Mouse (Mus musculus) heart, embryonic 10.5 days (tissue): ENCODE measurements at regions not wholly inside any gene's neighbourhood (a gene's known extent, or its start where the extent isn't known, plus 50 kb on each side); places are given as distances from the start of the nearest gene placed in this dataset.

Source experiments
- DNase-seq: peaks from one replicate; pipeline ENCODE4 v3.0.0-alpha.2; 2017; ENCODE audit warnings: low spot score
- H3K27ac ChIP-seq: fragments of 300-500 bp; sonication (generic); 2 replicates; pipeline ENCODE4 v1.5.1; 2016; ENCODE audit warnings: mild to moderate bottlenecking
- H3K27me3 ChIP-seq: fragments of 300-500 bp; sonication (generic); 2 replicates; pipeline ENCODE4 v1.6.1; 2016; ENCODE audit warnings: mild to moderate bottlenecking; ENCODE audit not compliant: poor library complexity, insufficient read depth, severe bottlenecking
- H3K36me3 ChIP-seq: fragments of 300-500 bp; sonication (generic); 2 replicates; pipeline ENCODE4 v1.6.1; 2016; ENCODE audit warnings: mild to moderate bottlenecking, moderate library complexity
- H3K4me1 ChIP-seq: fragments of 300-500 bp; sonication (generic); 2 replicates; pipeline ENCODE4 v1.6.1; 2016; ENCODE audit warnings: mild to moderate bottlenecking
- H3K4me3 ChIP-seq: fragments of 300-500 bp; sonication (generic); 2 replicates; pipeline ENCODE4 v1.5.1; 2016; ENCODE audit warnings: mild to moderate bottlenecking, moderate library complexity
- H3K9me3 ChIP-seq: fragments of 300-500 bp; sonication (generic); 2 replicates; pipeline ENCODE4 v1.6.1; 2016; ENCODE audit warnings: mild to moderate bottlenecking, moderate library complexity
- WGBS: fragments of 180-500 bp; shearing (Covaris S2); methylation state at CpG from one replicate; pipeline ENCODE4 v1.1.7; 2016; 5-methylcytosine and 5-hydroxymethylcytosine counted together

DNA sequence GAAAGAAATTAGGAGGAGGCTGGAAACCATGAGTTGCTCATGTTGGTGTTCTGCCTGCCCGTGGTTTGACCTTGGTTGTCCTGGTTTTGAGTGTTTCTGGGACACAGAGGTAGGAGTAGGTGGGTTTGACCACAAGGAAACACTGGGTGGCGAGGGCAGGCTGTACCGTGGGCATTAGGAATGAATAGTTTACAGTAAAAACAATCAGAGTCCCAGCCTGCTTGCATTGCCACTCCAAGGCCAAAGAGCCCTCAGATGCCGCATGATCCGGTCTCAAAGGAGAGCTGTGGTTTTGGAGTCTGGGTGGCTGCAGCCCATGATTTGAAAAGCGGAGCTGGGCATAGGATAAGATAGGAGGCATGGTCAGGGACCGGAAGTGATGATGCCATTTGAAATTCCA is 212.0 kb downstream of the 4933412E24Rik start:
- WGBS: 70% methylated on average over 7 of the region's 7 CpGs
- Histone ChIP-seq H3K27me3 (no peaks in the 10 kb centered on the region), H3K36me3 (no peaks in the 10 kb centered on the region), H3K4me3 (no peak overlapping the region), H3K9me3 (no peaks in the 10 kb centered on the region), H3K27ac (no peak overlapping the region), H3K4me1 (no peaks in the 10 kb centered on the region)
- no peak for DNase-seq

DNA sequence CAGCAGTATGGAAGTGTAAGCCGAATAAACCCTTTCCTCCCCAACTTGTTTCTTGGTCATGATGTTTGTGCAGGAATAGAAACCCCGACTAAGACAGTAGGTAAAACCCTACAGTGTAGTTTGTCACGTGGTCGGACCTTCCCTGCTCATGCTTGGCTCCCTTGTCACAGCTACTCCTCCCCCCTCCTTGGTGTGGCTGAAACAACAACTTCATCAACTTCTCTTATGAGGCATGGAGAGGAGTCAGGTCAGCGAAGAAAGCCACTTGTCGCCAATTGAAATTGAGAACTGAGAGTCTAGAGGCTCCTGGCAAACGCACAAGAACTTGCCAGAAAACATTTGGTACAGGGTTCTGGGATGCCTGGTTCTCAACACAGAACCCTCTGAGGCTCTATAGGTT is 214.1 kb downstream of the 4933412E24Rik start:
- Histone ChIP-seq H3K4me3 (no peak overlapping the region), H3K4me1 (peaks cover 3% of the 10 kb centered on the region), H3K27me3 (no peaks in the 10 kb centered on the region), H3K27ac (no peak overlapping the region), H3K36me3 (no peaks in the 10 kb centered on the region), H3K9me3 (no peaks in the 10 kb centered on the region)
- DNase-seq: no peak
- 79% methylated on average over 6 of the region's 7 CpGs for WGBS

DNA sequence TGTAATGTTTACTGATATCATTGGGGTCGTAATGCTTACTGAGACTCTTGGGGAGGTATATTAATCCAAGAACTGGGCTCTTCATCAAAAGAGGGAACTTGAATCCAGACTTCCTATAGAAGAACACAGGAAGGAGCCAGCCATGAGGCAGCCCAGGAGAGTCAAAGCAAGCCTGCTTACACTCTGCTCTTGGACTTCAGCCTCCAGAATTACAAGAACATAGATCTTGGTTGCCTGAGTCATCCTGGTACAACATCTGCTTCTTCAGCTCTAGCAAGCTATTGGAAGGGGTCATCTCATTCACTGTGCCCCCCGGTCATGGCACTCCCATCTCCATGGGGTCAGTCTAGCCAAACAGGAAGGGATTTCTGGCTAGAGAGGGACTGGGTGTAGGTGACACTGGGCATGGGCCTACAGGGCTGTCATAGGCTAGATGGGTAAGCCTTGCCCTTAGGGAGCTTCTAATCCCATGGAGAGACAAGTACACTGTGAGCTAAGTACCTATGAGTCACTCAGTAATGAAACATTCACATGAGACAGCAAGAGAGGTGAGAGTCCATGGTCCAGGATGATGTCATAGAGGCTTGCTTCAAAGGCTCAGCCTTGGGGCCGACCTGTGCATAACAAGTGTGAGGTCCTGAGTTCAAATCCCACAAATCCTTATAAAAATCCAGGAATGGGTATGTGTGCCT is 217.1 kb downstream of the 4933412E24Rik start:
- WGBS: 85% methylated on average over 3 of the region's 3 CpGs
- H3K4me3 ChIP-seq: no peak overlapping the region

DNA sequence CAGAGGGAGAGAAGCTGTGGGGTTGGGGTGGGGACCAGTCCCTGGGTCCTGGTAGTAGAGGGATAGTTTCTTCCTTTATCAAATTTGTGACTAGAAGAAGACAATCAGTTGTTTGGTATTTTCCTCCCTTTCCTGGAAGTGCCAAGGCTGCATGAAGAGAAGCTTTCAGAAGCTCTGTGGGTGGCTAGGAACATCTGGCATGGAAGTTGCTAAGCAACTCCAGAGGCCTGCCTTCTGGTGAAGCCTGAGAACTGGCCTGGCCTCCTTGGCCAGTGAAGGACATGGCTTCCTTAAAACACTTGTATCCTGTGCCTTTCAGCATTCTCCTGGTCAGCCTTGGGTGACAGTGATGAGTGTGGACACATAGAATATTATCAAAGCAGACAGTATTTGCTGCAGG is 217.9 kb downstream of the 4933412E24Rik start:
- H3K27ac ChIP-seq: no peak overlapping the region
- no peak for DNase-seq
- H3K4me1 ChIP-seq: peaks cover 22% of the 10 kb centered on the region
- no peaks in the 10 kb centered on the region for H3K9me3 ChIP-seq
- no peaks in the 10 kb centered on the region for H3K36me3 ChIP-seq
- no peaks in the 10 kb centered on the region for H3K27me3 ChIP-seq
- no peak overlapping the region for H3K4me3 ChIP-seq

More for the DNA sequence above, 217.1 kb downstream of the 4933412E24Rik start:
- no peaks in the 10 kb centered on the region for H3K36me3 ChIP-seq
- H3K27ac ChIP-seq: no peak overlapping the region
- no peak for DNase-seq
- no peaks in the 10 kb centered on the region for H3K9me3 ChIP-seq
- peaks cover 22% of the 10 kb centered on the region for H3K4me1 ChIP-seq
- no peaks in the 10 kb centered on the region for H3K27me3 ChIP-seq

DNA sequence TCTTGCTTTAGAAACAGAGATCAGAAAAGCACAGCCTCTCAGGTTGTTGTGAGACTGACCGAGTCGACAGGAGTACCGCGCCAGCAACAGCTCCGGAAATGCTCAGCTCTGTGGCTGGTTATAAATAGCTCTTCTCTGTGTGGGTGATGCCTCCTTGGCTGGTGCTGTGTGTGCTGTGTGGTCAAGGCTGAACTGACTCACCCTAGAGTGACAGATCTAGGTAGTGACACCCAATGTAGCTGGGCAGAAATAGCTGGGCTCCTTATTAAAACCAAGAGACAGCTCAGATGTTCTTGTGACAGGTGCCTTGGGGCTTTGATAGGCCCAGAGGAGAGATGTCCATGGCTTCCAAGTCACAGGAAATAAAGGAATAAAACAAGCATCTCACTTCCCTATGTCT is 220.7 kb downstream of the 4933412E24Rik start:
- H3K27me3 ChIP-seq: no peaks in the 10 kb centered on the region
- peak; percentile 80 for DNase-seq
- H3K27ac ChIP-seq: peak overlapping the region; percentile 78
- no peaks in the 10 kb centered on the region for H3K36me3 ChIP-seq
- WGBS: 39% methylated on average over 5 of the region's 5 CpGs
- H3K4me1 ChIP-seq: peaks cover 26% of the 10 kb centered on the region
- no peaks in the 10 kb centered on the region for H3K9me3 ChIP-seq
- H3K4me3 ChIP-seq: no peak overlapping the region

DNA sequence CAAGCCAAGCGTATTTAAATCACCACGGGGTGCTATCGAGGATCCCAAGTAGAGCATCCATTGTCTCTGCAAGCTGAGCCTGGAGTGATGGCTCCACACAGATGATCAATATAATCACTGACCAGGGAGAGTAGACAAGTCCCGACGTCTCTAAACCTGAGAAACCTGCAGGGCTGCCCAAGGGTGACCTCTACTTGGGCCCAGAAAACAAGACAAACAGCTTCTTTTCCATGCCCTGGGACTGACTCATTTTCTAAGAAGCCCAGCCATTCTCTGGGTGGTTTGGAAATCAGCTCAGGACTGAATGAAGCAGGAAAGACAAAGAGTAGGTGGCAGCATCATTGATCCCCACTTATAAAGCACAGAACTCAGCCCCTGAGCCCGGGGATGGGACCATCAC is 221.5 kb downstream of the 4933412E24Rik start:
- no peaks in the 10 kb centered on the region for H3K9me3 ChIP-seq
- no peak overlapping the region for H3K4me3 ChIP-seq
- H3K27ac ChIP-seq: peak overlapping the region; percentile 78; the same call in 1 of the 2 replicates
- WGBS: 84% methylated on average over 6 of the region's 6 CpGs
- DNase-seq: no peak
- no peaks in the 10 kb centered on the region for H3K36me3 ChIP-seq
- H3K27me3 ChIP-seq: no peaks in the 10 kb centered on the region
- H3K4me1 ChIP-seq: peaks cover 26% of the 10 kb centered on the region

DNA sequence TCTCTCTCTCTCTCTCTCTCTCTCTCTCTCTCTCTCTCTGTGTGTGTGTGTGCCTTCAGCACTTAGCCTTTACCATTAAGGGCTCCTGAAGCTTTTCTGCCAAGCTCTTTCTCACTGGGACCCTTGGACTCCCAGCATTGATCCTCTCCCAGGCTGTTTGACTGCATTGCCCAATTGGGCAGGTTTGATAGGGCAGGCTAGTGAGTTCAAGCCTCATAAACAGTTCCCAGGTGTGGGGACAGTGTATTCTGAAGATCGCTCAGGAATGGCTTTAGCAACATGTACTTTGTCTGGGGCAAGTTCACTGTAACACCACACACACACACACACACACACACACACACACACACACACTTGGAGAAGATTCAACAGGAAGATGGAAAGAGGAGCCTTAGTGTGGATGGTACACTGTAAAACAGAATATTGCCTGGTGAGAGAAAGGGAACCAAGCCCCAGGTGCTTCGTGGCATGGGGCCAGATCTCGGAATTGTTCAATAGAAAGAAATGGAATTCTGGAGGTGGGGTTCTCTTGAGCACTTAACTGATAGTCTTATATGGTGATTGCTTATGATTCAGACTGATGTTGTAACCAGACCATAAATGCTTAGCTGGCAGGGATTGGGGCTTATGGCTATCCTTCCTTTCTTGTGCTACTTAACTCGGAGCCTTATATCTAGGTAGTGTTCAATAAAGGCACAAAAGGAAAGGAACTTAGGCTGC is 229.5 kb downstream of the 4933412E24Rik start:
- H3K36me3 ChIP-seq: no peaks in the 10 kb centered on the region
- H3K4me1 ChIP-seq: peaks cover 27% of the 10 kb centered on the region
- DNase-seq: no peak
- no peak overlapping the region for H3K27ac ChIP-seq
- H3K4me3 ChIP-seq: no peak overlapping the region
- WGBS: 85% methylated on average over 4 of the region's 4 CpGs
- H3K9me3 ChIP-seq: no peaks in the 10 kb centered on the region
- no peaks in the 10 kb centered on the region for H3K27me3 ChIP-seq

DNA sequence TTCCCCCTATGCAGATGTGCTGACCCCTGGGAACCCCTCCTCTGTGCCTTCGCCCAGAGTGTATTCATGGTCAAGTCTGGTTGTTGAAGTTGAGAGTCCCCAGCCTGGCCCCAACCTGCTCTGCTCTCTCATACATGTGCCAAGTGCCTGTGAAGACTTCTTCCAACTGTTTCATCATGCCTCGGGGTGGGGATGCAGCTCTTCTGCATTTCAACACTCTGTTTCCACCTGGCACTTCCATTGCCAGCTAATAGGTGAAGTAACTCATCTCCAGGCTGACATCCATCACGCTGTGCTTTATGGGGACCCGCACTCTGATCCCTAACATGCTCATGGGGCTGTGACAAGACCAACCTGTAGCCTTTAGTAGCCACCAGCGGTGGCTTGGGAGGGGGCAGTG is 230.4 kb downstream of the 4933412E24Rik start:
- H3K27me3 ChIP-seq: no peaks in the 10 kb centered on the region
- H3K4me3 ChIP-seq: no peak overlapping the region
- H3K27ac ChIP-seq: no peak overlapping the region
- H3K4me1 ChIP-seq: peaks cover 26% of the 10 kb centered on the region
- 82% methylated on average over 5 of the region's 5 CpGs for WGBS
- no peaks in the 10 kb centered on the region for H3K9me3 ChIP-seq
- H3K36me3 ChIP-seq: no peaks in the 10 kb centered on the region
- DNase-seq: no peak

DNA sequence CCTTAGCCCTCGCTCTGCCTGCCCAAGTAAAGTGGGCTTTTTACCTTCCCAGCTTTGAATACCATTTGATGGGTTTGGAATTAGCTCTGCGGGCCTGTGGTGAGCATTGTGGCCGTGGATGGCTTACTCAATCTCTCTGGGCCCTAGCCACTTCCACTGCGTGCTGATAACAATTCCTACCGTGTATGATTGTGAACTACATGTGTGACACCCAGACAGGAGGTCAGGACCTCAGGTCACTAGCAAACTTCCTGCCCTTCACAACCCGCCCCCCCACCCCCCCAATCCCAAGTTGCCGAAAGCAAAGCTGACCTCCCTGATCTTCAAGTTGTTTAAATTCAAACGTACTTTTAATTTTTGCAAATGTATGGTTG is 231.9 kb downstream of the 4933412E24Rik start:
- Histone ChIP-seq H3K4me1 (peaks cover 26% of the 10 kb centered on the region), H3K27me3 (no peaks in the 10 kb centered on the region), H3K36me3 (no peaks in the 10 kb centered on the region), H3K4me3 (no peak overlapping the region), H3K27ac (peak overlapping the region; percentile 64; the same call in 1 of the 2 replicates), H3K9me3 (no peaks in the 10 kb centered on the region)
- DNase-seq: no peak
- 40% methylated on average over 8 of the region's 8 CpGs for WGBS

DNA sequence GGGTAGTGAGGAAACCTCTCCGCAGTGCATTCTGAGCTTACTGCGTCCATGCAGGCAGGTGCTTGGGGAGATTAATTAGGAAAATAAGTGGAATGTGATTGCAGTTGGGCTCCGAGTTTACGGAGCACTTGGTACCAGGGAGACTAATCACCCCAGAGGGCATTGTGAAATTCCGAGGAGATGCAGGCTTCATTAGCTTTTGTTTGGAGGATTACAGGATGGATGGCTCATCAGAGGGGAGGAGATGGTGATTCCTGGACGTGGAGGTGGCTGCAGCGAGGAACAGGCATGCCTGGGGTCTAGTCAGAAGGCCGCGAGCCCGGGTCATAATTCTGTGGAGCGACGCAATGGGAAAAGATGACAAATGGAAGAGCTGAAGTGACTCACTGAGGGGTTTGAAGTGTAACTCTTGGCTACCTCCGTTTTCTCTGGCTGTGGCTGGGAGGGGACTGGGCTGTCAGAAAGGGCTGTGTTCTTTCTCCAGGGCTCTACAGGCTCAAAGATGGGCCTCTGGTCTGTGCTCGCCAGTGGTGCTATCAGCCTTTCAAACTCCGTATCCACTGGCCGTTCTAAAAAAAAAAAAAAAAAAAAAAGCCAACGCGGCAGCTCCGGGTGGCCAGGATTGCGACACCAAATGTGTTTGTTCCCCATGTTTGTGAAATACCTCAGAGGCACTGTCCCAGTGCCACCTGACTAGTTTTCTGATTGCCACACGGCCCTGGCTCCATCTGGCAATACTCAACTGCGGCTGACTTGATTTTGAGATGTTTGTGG is 232.4 kb downstream of the 4933412E24Rik start:
- no peaks in the 10 kb centered on the region for H3K9me3 ChIP-seq
- H3K36me3 ChIP-seq: no peaks in the 10 kb centered on the region
- 10% methylated on average over 22 of the region's 22 CpGs for WGBS
- H3K27ac ChIP-seq: peak overlapping the region; percentile 70
- peak overlapping the region; percentile 36 for H3K4me3 ChIP-seq
- H3K27me3 ChIP-seq: no peaks in the 10 kb centered on the region
- peak; percentile 77 for DNase-seq
- peaks cover 26% of the 10 kb centered on the region for H3K4me1 ChIP-seq

DNA sequence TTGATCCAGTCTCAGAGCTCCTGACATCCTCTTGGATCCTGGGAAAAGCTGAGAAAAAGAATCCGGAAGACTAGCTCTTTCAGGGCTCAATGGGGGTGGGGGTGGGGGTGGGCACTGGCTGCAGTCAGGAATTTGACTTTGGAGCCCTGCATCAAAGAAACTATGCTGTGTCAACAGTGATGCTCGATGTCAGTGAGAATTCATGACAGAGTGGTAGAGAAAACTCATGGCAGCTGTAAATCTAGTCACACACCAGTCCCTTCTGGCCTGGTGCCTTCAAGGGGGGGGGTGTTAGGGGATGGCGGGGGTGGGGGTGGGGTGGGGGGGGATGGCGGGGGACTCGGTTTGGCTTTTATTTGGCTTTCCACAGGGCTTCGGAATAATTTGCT is 233.0 kb downstream of the 4933412E24Rik start:
- 4% methylated on average over 6 of the region's 6 CpGs for WGBS
- peak overlapping the region; percentile 36 for H3K4me3 ChIP-seq
- peak overlapping the region; percentile 70; the same call in 1 of the 2 replicates for H3K27ac ChIP-seq
- H3K9me3 ChIP-seq: no peaks in the 10 kb centered on the region
- no peaks in the 10 kb centered on the region for H3K27me3 ChIP-seq
- no peak for DNase-seq
- H3K36me3 ChIP-seq: no peaks in the 10 kb centered on the region
- peaks cover 26% of the 10 kb centered on the region for H3K4me1 ChIP-seq

DNA sequence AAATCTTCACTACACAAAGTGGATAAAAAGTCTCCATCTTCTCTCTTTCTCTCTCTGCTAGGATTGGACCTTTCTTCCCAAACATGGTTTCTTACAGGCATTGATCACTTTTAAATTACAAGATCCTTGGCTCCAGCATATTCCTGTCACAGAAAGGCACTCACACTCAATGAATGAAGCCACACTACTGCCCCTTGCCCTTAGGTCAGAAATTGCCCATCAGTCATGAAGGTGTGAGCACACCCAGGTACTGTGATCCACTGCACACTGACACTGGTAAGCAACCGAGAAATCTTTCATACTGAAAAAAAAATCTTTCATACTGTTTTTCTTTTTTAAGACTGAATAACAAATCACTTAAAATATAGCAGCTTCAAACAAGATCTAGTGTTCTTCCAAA is 235.9 kb downstream of the 4933412E24Rik start:
- Histone ChIP-seq H3K9me3 (no peaks in the 10 kb centered on the region), H3K4me3 (no peak overlapping the region), H3K36me3 (no peaks in the 10 kb centered on the region), H3K27me3 (no peaks in the 10 kb centered on the region), H3K27ac (no peak overlapping the region), H3K4me1 (peaks cover 22% of the 10 kb centered on the region)
- DNase-seq: no peak
- 80% methylated on average over 1 of the region's 1 CpGs for WGBS

DNA sequence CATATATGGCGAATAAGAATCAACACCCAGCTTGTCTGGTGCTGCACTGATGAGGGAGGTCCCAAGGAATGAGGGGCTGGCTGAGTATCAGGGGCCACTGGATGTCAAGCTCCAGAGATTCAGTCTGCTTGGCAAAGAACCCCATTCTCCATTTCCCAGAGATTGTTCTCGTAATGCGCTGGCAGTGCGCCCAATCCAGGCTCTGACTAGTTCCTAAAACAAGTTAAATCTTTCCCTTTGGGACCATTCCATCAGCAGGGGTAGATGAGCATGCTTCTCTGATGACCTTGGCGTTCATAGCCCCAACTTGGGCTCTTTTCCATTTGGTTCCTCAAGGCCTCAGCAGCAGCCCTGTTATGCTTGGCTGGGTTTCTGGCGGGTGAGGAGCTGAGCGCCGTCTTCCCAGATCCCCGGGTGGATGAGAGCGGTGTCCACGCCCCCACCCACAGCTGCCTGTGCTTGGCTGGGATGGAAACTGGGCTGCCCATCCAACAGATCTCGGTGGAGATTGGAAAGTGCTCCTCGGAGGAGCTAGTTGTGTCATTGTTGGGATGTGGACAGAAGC is 239.0 kb downstream of the 4933412E24Rik start:
- no peaks in the 10 kb centered on the region for H3K27me3 ChIP-seq
- no peak overlapping the region for H3K4me3 ChIP-seq
- no peak for DNase-seq
- no peaks in the 10 kb centered on the region for H3K36me3 ChIP-seq
- H3K27ac ChIP-seq: no peak overlapping the region
- no peaks in the 10 kb centered on the region; the same call in 1 of the 2 replicates for H3K4me1 ChIP-seq
- WGBS: 85% methylated on average over 13 of the region's 13 CpGs
- H3K9me3 ChIP-seq: no peaks in the 10 kb centered on the region
